ENCODE assay signal across 7 mouse cellular contexts in genomic region chrX:111696356-111697282, GRCm38 (mm10). TPM values are rescaled to one million over a fixed set of nuclear protein-coding genes. Genes with fewer than 3 reads are reported as not detected.
DNase-seq lines count a peak whose midpoint lies in the region; ATAC-seq and TF ChIP-seq lines count a peak whose summit lies in the region.

TSS of gene Hdx (minus strand) at chrX:111697079.

- H3K4me1 ChIP-seq in embryonic facial prominence, embryonic 11.5 days (ENCODE audit: control insufficient read depth, insufficient read depth, low read length), result no peaks in the 10 kb centered on the region
- H3K4me1 ChIP-seq in intestine, postnatal 0 days (replicated peaks; ENCODE audit: control insufficient read depth, insufficient read depth, low read length), result no peaks in the 10 kb centered on the region

- H3K27ac ChIP-seq in embryonic facial prominence, embryonic 11.5 days (replicated peaks; ENCODE audit: low read depth, low read length), result no peak within 1 kb of the TSS
- no peak within 1 kb of the TSS for H3K27ac ChIP-seq in intestine, postnatal 0 days (ENCODE audit: low read depth, low read length)

- intact Hi-C loops in left cerebral cortex, postnatal 14 days (cut with DNase I), result no loop called here

- H3K4me3 ChIP-seq in embryonic facial prominence, embryonic 11.5 days (ENCODE audit: low read depth, low read length), result peak within 1 kb of the TSS; percentile 44
- peak within 1 kb of the TSS; percentile 30 for H3K4me3 ChIP-seq in intestine, postnatal 0 days (ENCODE audit: low read depth, low read length)

- peak within 1 kb of the TSS; percentile 48 for H3K9ac ChIP-seq in embryonic facial prominence, embryonic 11.5 days (replicated peaks; ENCODE audit: low read length)
- H3K9ac ChIP-seq in intestine, postnatal 0 days (ENCODE audit: low read depth, low read length), result no peak within 1 kb of the TSS

- no peak for TF ChIP-seq POLR2A in brain, embryonic 14.5 days (IDR thresholded peaks at IDR 0.05; ENCODE audit: borderline replicate concordance, extremely low read depth, insufficient read depth, insufficient read length, poor library complexity, severe bottlenecking)

- no peaks in the 10 kb centered on the region for H3K36me3 ChIP-seq in embryonic facial prominence, embryonic 11.5 days (replicated peaks; ENCODE audit: control insufficient read depth, insufficient read depth, low read depth, low read length)
- no peaks in the 10 kb centered on the region for H3K36me3 ChIP-seq in intestine, postnatal 0 days (ENCODE audit: control insufficient read depth, insufficient read depth)

- DNase-seq in brain, embryonic 14.5 days (ENCODE audit: low read depth), result peak; percentile 94
- peak; percentile 87 for DNase-seq in embryonic facial prominence, embryonic 11.5 days (ENCODE audit: low spot score)
- DNase-seq in heart, adult 11 months, result peak; percentile 96
- DNase-seq in left cerebral cortex, postnatal 14 days (ENCODE audit: low spot score in 2 of 2), result peak; percentile 64 to 69
- DNase-seq in mesoderm, embryonic 11.5 days (ENCODE audit: low read depth, low spot score), result peak; percentile 85
- peak; percentile 8 for DNase-seq in skeletal muscle tissue, adult 2 months (ENCODE audit: low read depth, low spot score)

- H3K9me3 ChIP-seq in embryonic facial prominence, embryonic 11.5 days (replicated peaks; ENCODE audit: control insufficient read depth, low read length), result no peaks in the 10 kb centered on the region
- H3K9me3 ChIP-seq in intestine, postnatal 0 days (ENCODE audit: control insufficient read depth), result no peaks in the 10 kb centered on the region

- H3K4me2 ChIP-seq in embryonic facial prominence, embryonic 11.5 days (ENCODE audit: low read depth, low read length), result peak within 1 kb of the TSS; percentile 29
- H3K4me2 ChIP-seq in intestine, postnatal 0 days (replicated peaks; ENCODE audit: low read depth), result peak within 1 kb of the TSS; percentile 51

- peak; percentile 95 for ATAC-seq in embryonic facial prominence, embryonic 11.5 days (replicated peaks; ENCODE audit: insufficient number of reproducible peaks, low FRiP score, low TSS enrichment, low read depth)
- ATAC-seq in intestine, postnatal 0 days, result peak; percentile 45; the same call in 1 of the 2 replicates

- peak; percentile 14; the same call in 1 of the 2 replicates for TF ChIP-seq CTCF in brain, embryonic 14.5 days (IDR thresholded peaks at IDR 0.05; ENCODE audit: borderline replicate concordance, extremely low read depth, insufficient read depth, insufficient read length)
- TF ChIP-seq CTCF in intestine, postnatal 0 days (IDR thresholded peaks at IDR 0.05; ENCODE audit: low read depth), result no peak

- H3K27me3 ChIP-seq in embryonic facial prominence, embryonic 11.5 days (ENCODE audit: control insufficient read depth, insufficient read depth, low read length), result no peaks in the 10 kb centered on the region
- no peaks in the 10 kb centered on the region for H3K27me3 ChIP-seq in intestine, postnatal 0 days (replicated peaks; ENCODE audit: control insufficient read depth, insufficient read depth, low read length)

- 19% methylated on average over 26 of the region's 26 CpGs for WGBS in embryonic facial prominence, embryonic 11.5 days
- 19% methylated on average over 26 of the region's 26 CpGs for WGBS in intestine, postnatal 0 days

RNA-seq across cellular contexts. Expression of gene Hdx, which starts in this region (rescaled TPM):
- 3.8 and 4.3 TPM in 2 replicates for polyA plus RNA-seq in brain, embryonic 14.5 days (2012; rRNA removed)
- 2.2 TPM in 2 replicates for polyA plus RNA-seq in embryonic facial prominence, embryonic 11.5 days (2014; fragmentation: Nextera tagmentation; extraction: Ambion mirVana)
- polyA plus RNA-seq in intestine, postnatal 0 days (2015; fragmentation: Nextera tagmentation; extraction: Ambion mirVana), result 0.21 and 0.25 TPM in 2 replicates
- 1 to 10 TPM; 2.9 to 3.2 TPM for total RNA-seq in left cerebral cortex, postnatal 14 days (2021)

Comparison
In these comparisons a context has a peak if more than half of its experiments do, and no peak if none do; other contexts are left out.
1. Peak in ATAC-seq, H3K4me3 ChIP-seq and H3K4me2 ChIP-seq in intestine, postnatal 0 days; RNA of the gene not detected or under 1 TPM.
2. DNase-seq: peak in every context shown above with its lines; median percentile 96 in heart, adult 11 months; 94 in brain, embryonic 14.5 days; 87 in embryonic facial prominence, embryonic 11.5 days; 85 in mesoderm, embryonic 11.5 days; 66 in left cerebral cortex, postnatal 14 days; 8 in skeletal muscle tissue, adult 2 months.